Mouse (Mus musculus): ENCODE data around the gene Nat14.
"Not testable (repeated sequence)": the region's sequence is repeated elsewhere in the genome, so short reads cannot be mapped to it uniquely, and the experiment has no call there.

Nat14 gene

GRCm38 (mm10) chr7:4921824-4922482 is at the start of gene Nat14:
TSS of gene Nat14 (plus strand) at chr7:4922028.
- DNase-seq (ENCODE audit: low spot score in 2 of 2): no peak

GRCm38 (mm10) chr7:4876753-4877221 is 45.0 kb upstream of the Nat14 start, which contains the start of gene Isoc2a:
TSS of gene Isoc2a (plus strand) at chr7:4877153.
- DNase-seq (ENCODE audit: low spot score in 2 of 2): peak; percentile 93

DNA sequence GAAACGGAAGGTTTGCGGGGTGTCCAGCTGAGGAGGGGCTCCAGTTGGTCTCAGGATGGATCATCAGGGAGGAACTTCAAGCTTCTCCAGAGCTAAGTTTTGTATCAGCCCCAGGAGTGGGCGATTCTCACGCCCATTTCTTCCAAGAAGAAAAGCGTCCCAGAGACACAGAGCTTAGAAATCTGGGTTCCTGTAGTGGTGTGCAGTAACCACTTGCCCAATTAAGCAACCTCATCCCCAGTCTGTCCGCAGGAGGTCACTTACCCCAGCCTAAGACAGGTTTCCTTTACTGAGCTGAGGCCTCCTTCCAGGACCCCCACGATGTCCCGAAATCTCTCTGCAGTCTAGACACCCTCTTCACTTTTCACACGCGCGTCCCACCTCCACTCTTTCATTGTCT is 44.6 kb upstream of the Nat14 start:
- DNase-seq (ENCODE audit: low spot score in 2 of 2): no peak

DNA sequence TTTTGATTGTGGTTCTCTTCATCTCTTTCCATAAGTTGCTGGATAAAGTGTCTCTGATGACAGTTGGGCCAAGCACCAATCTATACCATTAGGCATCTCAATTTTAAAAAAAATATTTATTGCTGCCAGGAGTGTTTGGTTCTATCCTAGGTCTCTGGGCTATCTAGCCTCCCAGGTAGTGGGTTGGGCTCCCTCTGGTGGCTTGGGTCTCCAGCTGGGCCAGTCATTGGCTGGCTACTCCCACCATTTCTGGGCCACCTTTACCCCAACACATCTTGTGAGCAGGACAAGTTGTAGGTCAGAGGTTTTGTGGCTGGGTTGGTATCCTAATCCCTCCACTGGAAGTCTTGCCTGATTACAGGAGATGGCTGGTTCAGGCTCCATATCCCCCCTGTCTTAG is 43.6 kb upstream of the Nat14 start:
- no peak for DNase-seq (ENCODE audit: low spot score in 2 of 2)

DNA sequence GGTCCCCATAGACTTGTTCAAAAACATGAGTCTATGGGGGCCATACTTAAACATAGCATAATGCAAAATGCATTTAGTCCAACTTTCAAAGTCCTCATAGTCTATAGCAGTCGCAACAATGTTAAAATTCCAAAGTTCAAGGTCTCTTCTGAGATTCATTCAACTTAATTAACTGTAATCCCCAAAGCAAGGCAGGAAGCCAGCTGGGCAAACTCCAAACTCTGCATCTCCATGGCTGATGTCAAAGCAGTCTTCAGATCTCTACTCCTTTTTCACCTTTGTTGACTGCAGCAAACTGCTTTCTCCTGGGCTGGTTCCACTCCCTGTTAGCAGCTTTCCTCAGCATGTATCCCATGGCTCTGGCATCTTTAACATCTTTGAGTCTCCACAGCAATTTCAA is 42.8 kb upstream of the Nat14 start:
- DNase-seq (ENCODE audit: low spot score in 2 of 2): not testable (repeated sequence)

DNA sequence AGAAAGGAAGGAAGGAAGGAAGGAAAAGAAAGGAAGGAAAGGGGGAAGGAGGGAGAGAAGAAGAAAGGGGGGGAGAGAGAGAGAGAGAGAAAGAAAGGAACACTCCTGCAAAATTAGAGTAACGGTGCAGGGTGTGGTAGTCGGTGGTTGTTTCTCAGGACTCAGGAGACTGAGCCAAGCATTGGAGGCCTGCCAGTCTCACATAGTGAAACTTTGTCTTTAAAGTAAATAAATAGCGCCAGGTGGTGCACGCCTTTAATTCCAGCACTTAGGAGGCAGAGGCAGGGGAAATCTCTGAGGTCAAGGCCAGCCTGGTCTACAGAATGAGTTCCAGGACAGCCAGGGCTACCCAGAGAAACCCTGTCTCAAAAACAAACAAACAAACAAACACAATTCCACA is 35.1 kb upstream of the Nat14 start:
- no peak for DNase-seq (ENCODE audit: low spot score in 2 of 2)

GRCm38 (mm10) chr7:4895186-4895585 is 26.6 kb upstream of the Nat14 start:
- DNase-seq (ENCODE audit: low spot score in 2 of 2): no peak

GRCm38 (mm10) chr7:4898851-4899648 is 22.8 kb upstream of the Nat14 start:
- DNase-seq (ENCODE audit: low spot score in 2 of 2): peak in 1 of 2 experiments; percentile 33

GRCm38 (mm10) chr7:4899649-4900522 is 21.9 kb upstream of the Nat14 start:
- DNase-seq (ENCODE audit: low spot score in 2 of 2): peak in 1 of 2 experiments; percentile 48

- DNase-seq (ENCODE audit: low spot score in 2 of 2): peak in 1 of 2 experiments; percentile 17
Measured at GRCm38 (mm10) chr7:4900523-4900851, 21.3 kb upstream of the Nat14 start.

DNA sequence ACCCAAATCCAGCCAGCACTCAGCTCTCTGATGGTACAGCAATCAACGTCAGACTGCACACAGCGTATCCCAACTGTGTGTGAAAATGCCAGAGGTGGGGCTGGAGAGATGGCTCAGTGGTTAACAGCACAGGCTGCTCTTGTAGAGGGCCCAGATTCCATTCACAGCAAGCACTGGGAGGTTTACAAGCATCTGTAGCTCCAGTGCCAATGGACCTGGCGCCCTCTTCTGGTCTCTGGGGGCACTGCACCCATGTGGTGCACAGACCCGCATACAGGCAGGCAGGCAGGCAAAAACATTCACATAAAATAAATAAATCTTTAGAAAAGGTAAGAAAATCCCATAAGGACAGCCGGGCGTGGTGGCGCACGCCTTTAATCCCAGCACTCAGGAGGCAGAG is 20.7 kb upstream of the Nat14 start:
- DNase-seq (ENCODE audit: low spot score in 2 of 2): peak in 1 of 2 experiments; percentile 48

GRCm38 (mm10) chr7:4902404-4902803 is 19.4 kb upstream of the Nat14 start:
- peak in 1 of 2 experiments; percentile 9 for DNase-seq (ENCODE audit: low spot score in 2 of 2)

- no peak for DNase-seq (ENCODE audit: low spot score in 2 of 2)
Measured at GRCm38 (mm10) chr7:4906466-4906950, 15.3 kb upstream of the Nat14 start, which contains the start of gene Gm36210. TSS of gene Gm36210 (minus strand) at chr7:4906516.

DNA sequence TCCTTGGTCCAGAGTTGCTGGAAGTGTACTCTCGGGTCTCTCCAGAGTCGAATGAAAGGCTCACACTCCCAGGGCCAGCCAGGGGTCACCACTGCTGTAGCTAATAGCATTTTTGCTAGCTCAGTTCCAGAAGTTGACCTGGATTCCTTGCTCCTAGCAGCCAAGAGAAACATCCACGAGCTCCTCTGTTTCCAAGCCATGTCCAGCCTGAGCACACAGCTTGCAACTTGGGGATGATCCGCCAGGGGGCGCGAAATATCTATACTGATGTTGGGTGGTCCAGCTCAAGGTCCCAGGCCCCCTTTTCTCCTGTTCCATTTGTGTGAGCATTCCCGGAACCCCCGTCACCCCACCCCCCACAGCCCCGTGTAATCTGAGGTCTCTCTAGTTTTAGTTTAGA is 10.3 kb upstream of the Nat14 start:
- peak; percentile 61 to 75 for DNase-seq (ENCODE audit: low spot score in 2 of 2)

DNA sequence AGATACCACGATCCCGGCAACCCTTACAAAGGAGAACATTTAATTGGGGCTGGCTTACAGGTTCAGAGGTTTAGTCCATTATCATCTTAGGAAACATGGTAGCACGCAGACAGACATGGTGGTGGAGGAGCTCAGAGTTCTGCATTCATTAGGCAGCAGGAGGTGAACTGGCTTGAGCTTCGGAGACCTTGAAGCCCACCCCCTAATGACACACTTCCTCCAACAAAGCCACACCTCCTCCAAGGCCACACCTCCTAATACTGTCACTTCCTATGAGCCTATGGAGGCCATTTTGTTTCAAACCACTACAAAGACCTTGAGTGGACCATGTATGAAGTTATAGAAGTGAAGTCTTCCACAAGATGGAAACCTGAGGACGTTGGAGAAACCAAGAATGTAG is 9.6 kb upstream of the Nat14 start:
- DNase-seq (ENCODE audit: low spot score in 2 of 2): no peak

DNA sequence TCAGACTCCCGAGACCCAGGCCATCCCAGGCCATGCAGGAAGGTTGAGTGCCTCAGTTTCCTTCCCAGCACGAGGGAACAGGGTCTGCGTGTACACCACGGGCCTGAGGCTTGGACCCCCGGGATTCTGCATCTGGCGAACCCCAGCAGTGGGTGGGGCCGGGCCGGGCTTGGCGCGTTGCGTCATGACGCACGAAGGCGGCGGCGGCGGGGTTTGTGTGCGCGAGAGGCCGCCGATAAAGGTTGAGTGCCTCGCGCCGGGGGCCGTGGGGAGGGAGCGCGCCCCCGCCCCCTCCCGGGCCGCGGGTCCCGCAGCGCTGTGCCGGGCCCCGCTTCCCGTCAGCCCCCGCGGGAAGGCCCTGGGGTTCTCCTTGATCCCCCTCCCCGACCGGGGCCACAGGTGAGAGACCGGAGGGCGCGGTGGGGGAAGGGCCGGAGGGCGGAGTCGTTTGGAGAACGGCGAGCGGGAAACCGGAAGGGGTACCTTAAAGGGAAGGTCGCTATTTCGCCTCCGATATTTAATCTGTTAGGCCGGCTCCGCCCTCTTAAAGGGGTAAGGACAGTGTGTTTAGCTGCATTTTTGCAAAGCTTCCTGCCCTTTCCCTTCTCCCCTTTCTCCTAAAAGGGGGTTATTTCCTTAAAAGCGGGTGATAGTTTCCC is 6.7 kb upstream of the Nat14 start, which contains the start of gene Zfp628:
TSS of gene Zfp628 (plus strand) at position 211 of the 659 bp plus-strand sequence.
- DNase-seq (ENCODE audit: low spot score in 2 of 2): peak; percentile 95 to 96

DNA sequence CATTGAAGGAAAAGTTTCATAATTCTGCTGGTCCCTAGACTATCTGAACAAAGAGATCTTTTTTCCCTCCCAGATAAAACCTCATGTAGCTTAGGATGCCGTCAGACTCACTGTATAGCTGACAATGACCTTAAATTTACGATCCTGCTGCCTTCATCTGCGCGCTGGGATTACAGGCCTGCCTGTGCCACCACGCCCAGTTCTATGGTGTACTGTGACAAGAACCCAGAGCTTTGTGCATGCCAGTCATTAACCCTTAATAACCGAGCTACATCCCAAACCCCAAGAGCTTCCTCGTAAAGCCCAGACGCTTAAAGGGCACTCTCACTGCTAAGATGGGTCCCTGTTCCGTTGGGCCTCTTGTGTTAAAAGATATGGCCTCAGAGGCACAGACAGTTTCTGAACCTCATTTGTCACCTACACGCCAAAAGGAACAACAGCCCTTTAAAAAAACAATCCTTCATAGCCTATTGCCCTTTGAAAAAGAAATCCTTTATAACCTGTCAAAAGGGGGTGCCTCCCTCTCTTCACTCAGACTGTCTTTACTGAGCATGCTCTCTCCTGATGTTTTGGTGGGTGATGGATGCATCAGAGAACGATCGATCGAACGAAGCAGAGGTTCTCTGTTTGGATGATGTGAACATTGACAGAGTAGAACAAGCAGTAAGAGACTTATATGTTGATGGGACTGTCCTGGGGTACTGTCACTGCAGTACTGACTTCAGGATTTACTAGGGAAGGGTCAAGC is 6.0 kb upstream of the Nat14 start:
- peak in 1 of 2 experiments; percentile 55 for DNase-seq (ENCODE audit: low spot score in 2 of 2)

DNA sequence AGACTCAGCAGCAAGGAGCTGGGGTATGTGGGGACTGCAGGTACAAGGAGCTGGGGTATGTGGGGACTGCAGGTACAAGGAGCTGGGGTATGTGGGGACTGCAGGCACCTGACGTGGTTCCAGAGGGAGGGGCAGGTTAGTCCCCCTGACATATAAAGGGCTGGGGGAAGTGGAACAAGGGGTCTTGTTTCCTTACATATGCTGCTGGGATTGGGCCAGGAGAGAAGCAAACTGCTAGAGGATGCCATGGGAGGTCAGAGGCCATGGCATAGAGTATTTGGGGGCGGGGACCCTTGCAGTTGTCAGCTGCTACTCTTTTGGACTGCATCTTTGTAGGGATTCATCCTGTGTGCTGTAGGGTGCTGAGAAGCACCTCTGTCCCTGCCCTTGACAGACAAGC is 4.3 kb upstream of the Nat14 start:
- DNase-seq (ENCODE audit: low spot score in 2 of 2): no peak

DNA sequence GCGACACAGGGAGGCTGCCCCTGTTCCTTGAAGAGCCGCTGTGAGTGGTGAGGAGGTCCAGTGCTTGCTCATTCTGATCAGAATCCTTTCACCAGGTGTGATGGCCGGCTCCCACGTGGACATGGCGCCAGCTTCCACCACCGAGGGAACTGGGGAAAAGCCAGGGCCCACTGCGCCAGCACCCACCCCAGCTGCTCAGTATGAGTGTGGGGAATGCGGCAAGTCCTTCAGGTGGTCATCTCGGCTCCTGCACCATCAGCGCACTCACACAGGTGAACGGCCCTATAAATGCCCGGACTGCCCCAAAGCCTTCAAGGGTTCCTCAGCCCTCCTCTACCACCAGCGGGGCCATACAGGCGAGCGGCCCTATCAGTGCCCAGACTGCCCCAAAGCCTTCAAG is 3.1 kb upstream of the Nat14 start:
- DNase-seq (ENCODE audit: low spot score in 2 of 2): no peak

DNA sequence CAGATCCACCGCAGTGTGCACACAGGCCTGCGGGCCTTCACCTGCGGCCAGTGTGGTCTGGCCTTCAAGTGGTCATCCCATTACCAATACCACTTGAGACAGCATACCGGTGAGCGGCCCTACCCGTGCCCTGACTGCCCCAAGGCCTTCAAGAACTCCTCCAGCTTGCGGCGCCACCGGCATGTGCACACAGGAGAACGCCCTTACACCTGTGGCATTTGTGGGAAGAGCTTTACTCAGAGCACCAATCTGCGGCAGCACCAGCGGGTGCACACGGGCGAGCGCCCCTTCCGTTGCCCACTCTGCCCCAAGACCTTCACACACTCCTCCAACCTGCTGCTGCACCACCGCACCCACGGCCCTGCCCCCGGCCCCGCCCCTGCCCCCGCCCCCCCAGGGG is 2.7 kb upstream of the Nat14 start:
- DNase-seq (ENCODE audit: low spot score in 2 of 2): no peak

DNA sequence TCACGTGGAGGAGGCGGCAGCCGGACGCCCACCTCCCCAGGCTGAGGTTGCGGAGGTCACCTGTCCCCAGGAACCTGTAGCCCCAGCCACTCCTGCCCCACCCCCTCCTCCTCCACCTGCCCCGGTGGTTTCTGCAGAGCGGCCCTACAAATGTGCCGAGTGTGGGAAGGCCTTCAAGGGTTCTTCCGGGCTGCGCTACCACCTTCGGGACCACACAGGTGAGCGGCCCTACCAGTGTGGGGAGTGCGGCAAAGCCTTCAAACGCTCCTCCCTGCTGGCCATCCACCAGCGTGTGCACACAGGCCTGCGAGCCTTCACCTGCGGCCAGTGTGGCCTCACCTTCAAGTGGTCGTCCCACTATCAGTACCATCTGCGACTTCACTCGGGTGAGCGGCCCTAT is 1.9 kb upstream of the Nat14 start:
- no peak for DNase-seq (ENCODE audit: low spot score in 2 of 2)
